11 mouse cellular contexts compared by ENCODE assay signal in genomic region chr15:25674099-25674931, GRCm38 (mm10). TPM values are rescaled to one million over a fixed set of nuclear protein-coding genes. Genes with fewer than 3 reads are reported as not detected.
DNase-seq lines count a peak whose midpoint lies in the region; ATAC-seq lines count a peak whose summit lies in the region.
"Had no signal": no experiment of that assay in that cellular context is flagged by ENCODE, and none has a peak within 500 bp of the region (broad histone marks: within the 10 kb centered on the region; RNA-seq: fewer than 3 reads in every experiment).

No protein-coding gene starts in this region.

- WGBS in hindbrain, embryonic 15.5 days: 48% methylated on average over 17 of the region's 17 CpGs

- H3K27ac ChIP-seq in hindbrain, embryonic 15.5 days (replicated peaks): peak overlapping the region; percentile 46
- H3K27ac ChIP-seq: liver, embryonic 12.5 days; stomach, embryonic 15.5 days had no signal

- peak; percentile 23 for DNase-seq in right cerebral cortex, postnatal 4 days
- no peak for DNase-seq in right cerebral cortex, postnatal 25 days
- DNase-seq in cerebellum, postnatal 25 days: peak; percentile 70 to 79
- no peak for DNase-seq in thymus, postnatal 36 days
- DNase-seq in left cerebral cortex, postnatal 25 days (ENCODE audit: low spot score in 2 of 2): no peak
- DNase-seq in heart, adult 8-10 months (ENCODE audit: low spot score): no peak
- DNase-seq: right cerebral cortex, postnatal 14 days had no signal

- ATAC-seq in hindbrain, embryonic 15.5 days (ENCODE audit: low FRiP score, low read depth): no peak
- ATAC-seq: liver, embryonic 12.5 days had no signal

- no peaks in the 10 kb centered on the region for H3K9me3 ChIP-seq in hindbrain, embryonic 15.5 days
- H3K9me3 ChIP-seq: liver, embryonic 12.5 days; stomach, embryonic 15.5 days had no signal

- H3K36me3 ChIP-seq in hindbrain, embryonic 15.5 days: no peaks in the 10 kb centered on the region
- H3K36me3 ChIP-seq: stomach, embryonic 15.5 days had no signal

- H3K4me3 ChIP-seq in hindbrain, embryonic 15.5 days: no peak overlapping the region
- H3K4me3 ChIP-seq: liver, embryonic 12.5 days; stomach, embryonic 15.5 days had no signal

- H3K27me3 ChIP-seq in hindbrain, embryonic 15.5 days: no peaks in the 10 kb centered on the region
- H3K27me3 ChIP-seq: liver, embryonic 12.5 days; stomach, embryonic 15.5 days had no signal

- intact Hi-C loops in left cerebral cortex, postnatal 25 days (cut with DNase I): no loop called here

- H3K9ac ChIP-seq in hindbrain, embryonic 15.5 days: no peak overlapping the region
- H3K9ac ChIP-seq: liver, embryonic 12.5 days; stomach, embryonic 15.5 days had no signal

- peaks cover 39% of the 10 kb centered on the region; the same call in 1 of the 2 replicates for H3K4me1 ChIP-seq in hindbrain, embryonic 15.5 days (replicated peaks)

- no peak overlapping the region for H3K4me2 ChIP-seq in hindbrain, embryonic 15.5 days
- H3K4me2 ChIP-seq: heart, embryonic 11.5 days; liver, embryonic 12.5 days; stomach, embryonic 15.5 days had no signal

RNA-seq across cellular contexts. Expression of gene Myo10, which starts 52.0 kb away (rescaled TPM):
- 28.3 and 33.1 TPM in 2 replicates for polyA plus RNA-seq in hindbrain, embryonic 15.5 days (2015; fragmentation: Nextera tagmentation; extraction: Ambion mirVana)
- total RNA-seq in left cerebral cortex, postnatal 25 days (2021): 10 to 100 TPM; 39.3 to 39.6 TPM
- total RNA-seq in heart, adult 8-10 months (2022): 10 to 100 TPM; 71.7 to 84.5 (median 73.3) TPM

Comparison
In these comparisons a context has a peak if more than half of its experiments do, and no peak if none do; other contexts are left out.
1. DNase-seq: peak in right cerebral cortex, postnatal 4 days (single experiment) and cerebellum, postnatal 25 days (2 of 2); none in right cerebral cortex, postnatal 25 days (single experiment), thymus, postnatal 36 days (0 of 2), left cerebral cortex, postnatal 25 days (0 of 2) and heart, adult 8-10 months (single experiment).